Mouse (Mus musculus) midbrain, embryonic 14.5 days (tissue): ENCODE measurements around the gene Rras2. TPM values are rescaled to one million over a fixed set of nuclear protein-coding genes. Genes with fewer than 3 reads are reported as not detected.

Experiments
- ATAC-seq: fragments of 200-750 bp; cut with Nextera tagmentation; 2 replicates; pipeline ENCODE4 v1.8.0; 2017; ENCODE audit warnings: moderate number of reproducible peaks, moderate library complexity; ENCODE audit not compliant: low FRiP score, low TSS enrichment
- DNase-seq: peaks from one replicate; pipeline ENCODE4 v3.0.0-alpha.2; 2015
- H3K27ac ChIP-seq: fragments of 300-500 bp; sonication (generic); replicated peaks from 2 replicates; pipeline ENCODE4 v1.5.1; 2014; ENCODE audit warnings: mild to moderate bottlenecking, low read depth, low read length, moderate library complexity
- H3K27me3 ChIP-seq: fragments of 300-500 bp; sonication (generic); 2 replicates; pipeline ENCODE4 v1.6.1; 2014; ENCODE audit warnings: low read length, control low read depth, mixed read lengths; ENCODE audit not compliant: control insufficient read depth, insufficient read depth
- H3K36me3 ChIP-seq: fragments of 300-500 bp; sonication (generic); 2 replicates; pipeline ENCODE4 v1.6.1; 2014; ENCODE audit warnings: low read length, control low read depth; ENCODE audit not compliant: control insufficient read depth, insufficient read depth
- H3K4me1 ChIP-seq: fragments of 300-500 bp; sonication (generic); 2 replicates; pipeline ENCODE4 v1.6.1; 2014; ENCODE audit warnings: mild to moderate bottlenecking, antibody characterized with exemption, low read length, control low read depth; ENCODE audit not compliant: control insufficient read depth, insufficient read depth
- H3K4me2 ChIP-seq: fragments of 300-500 bp; sonication (generic); 2 replicates; pipeline ENCODE4 v1.6.1; 2014; ENCODE audit warnings: mild to moderate bottlenecking, low read length, moderate library complexity
- H3K4me3 ChIP-seq: fragments of 300-500 bp; sonication (generic); replicated peaks from 2 replicates; pipeline ENCODE4 v1.5.1; 2014; ENCODE audit warnings: low read depth, low read length
- H3K9ac ChIP-seq: fragments of 300-500 bp; sonication (generic); replicated peaks from 2 replicates; pipeline ENCODE4 v1.6.1; 2014; ENCODE audit warnings: mild to moderate bottlenecking, low read length, moderate library complexity
- H3K9me3 ChIP-seq: fragments of 300-500 bp; sonication (generic); 2 replicates; pipeline ENCODE4 v1.6.1; 2016; ENCODE audit warnings: low read length, control low read depth, mixed read lengths; ENCODE audit not compliant: control insufficient read depth
- WGBS: fragments of 180-500 bp; shearing (Covaris S2); extraction: QIAGEN DNeasy Blood & Tissue Kit; methylation state at CpG from one replicate; pipeline ENCODE4 v1.1.7; 2014; 5-methylcytosine and 5-hydroxymethylcytosine counted together
- polyA plus RNA-seq: library from polyadenylated mRNA; unstranded; fragments of >200 nt; fragmentation: Nextera tagmentation; extraction: Ambion mirVana; gene quantifications from 2 replicates; pipeline ENCODE4 v1.2.1, GENCODE M21; 2014

Gene Rras2
- polyA plus RNA-seq, 1 experiment from 2014 or later: 23.9 TPM

DNA sequence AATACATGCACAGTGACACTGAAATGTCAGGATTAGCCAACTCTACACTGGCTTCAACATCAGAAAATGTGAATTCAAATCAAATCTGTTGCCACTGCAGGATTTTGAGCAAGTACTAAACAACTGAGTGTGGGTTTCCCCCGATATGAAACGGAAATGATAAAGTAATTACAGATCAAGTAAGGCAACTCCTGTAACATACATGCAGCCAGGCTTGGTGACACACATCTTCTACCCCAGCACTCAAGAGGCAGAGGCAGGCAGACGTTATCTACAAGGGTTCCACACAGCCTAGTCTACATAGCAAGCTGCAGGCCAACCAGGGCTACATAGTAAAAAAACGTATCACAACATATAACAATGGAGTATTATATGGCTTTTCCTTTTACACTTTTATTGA lies 14.4 kb downstream of the Rras2 start:
- DNase-seq: no peak
- H3K4me3 ChIP-seq: no peak overlapping the region
- H3K4me1 ChIP-seq: no peaks in the 10 kb centered on the region
- no peak overlapping the region for H3K9ac ChIP-seq
- no peak overlapping the region for H3K4me2 ChIP-seq
- no peaks in the 10 kb centered on the region for H3K9me3 ChIP-seq
- no peaks in the 10 kb centered on the region for H3K36me3 ChIP-seq
- WGBS: 89% methylated on average over 4 of the region's 4 CpGs
- no peaks in the 10 kb centered on the region for H3K27me3 ChIP-seq
- ATAC-seq: no peak
- H3K27ac ChIP-seq: no peak overlapping the region

DNA sequence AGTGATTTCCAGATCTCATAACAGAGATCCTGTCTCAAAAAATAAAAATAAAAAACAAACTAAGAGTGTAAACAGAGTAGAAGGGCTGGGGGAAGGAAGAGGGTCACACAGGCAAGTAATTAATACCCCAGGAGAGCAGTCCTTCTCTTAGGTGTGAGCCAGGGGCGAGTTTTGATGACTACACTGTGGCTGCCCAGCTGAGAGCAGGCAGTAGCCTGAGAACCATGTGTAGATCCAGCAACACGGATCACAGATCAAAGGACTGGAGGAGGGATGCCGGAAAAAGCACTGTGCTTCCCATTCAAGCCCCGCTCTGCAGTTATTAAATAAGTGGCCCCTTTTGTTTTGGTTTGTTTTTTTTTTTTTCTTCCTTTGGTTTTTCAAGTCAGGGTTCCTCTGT lies 15.0 kb downstream of the Rras2 start:
- H3K27me3 ChIP-seq: no peaks in the 10 kb centered on the region
- H3K9ac ChIP-seq: no peak overlapping the region
- H3K4me2 ChIP-seq: no peak overlapping the region
- 19% methylated on average over 4 of the region's 4 CpGs for WGBS
- no peaks in the 10 kb centered on the region for H3K36me3 ChIP-seq
- ATAC-seq (no peak), DNase-seq (no peak)
- H3K27ac ChIP-seq: no peak overlapping the region
- no peaks in the 10 kb centered on the region for H3K9me3 ChIP-seq
- no peak overlapping the region for H3K4me3 ChIP-seq
- no peaks in the 10 kb centered on the region for H3K4me1 ChIP-seq

DNA sequence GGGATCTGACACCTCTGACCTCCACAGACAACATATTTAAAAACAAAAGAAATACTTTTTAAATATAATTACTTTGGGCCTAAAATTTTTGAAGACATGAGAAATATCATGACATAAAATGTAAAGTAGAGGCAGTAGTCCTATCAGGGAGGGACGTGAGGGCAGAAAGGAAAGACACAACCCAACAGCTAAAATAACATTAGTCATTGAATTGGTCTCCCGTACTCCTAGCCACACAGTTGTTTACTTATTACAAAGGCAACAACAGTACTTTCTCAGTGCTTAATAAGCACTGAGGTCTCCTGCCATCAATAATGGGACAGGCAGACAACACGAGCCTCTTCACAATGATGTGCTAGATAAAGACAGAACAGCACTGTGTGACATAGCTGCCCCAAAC lies 16.2 kb downstream of the Rras2 start:
- no peaks in the 10 kb centered on the region for H3K9me3 ChIP-seq

DNA sequence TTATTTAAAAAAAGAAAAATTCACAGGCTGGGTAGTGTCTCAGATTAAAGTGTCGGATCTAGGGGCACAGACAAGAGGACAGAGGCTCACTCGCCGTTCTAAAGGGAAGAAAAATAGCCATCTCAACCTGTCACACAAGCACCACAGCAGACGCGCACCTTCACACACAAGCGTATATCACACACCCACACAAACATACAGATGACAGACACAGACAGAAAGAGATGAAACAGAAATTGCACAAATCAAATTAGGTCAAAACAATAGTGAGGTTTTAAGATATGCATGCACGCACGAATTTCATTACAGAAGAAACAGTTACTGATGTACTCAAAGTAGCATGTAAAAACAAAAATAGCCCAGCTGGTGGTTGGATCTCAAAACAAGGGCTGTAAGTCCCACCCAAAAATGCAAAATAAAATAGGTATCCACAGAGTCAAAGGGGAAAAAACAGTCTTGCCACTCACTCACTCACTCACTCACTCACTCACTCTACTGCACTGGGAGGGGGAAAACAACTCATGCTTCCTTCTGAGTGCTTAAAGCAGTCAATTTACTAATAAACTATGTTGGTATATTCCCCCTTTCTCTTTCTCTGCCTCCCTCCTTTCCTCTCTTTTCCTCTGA lies 23.9 kb downstream of the Rras2 start:
- H3K27me3 ChIP-seq: no peaks in the 10 kb centered on the region
- no peak overlapping the region for H3K27ac ChIP-seq
- H3K4me1 ChIP-seq: no peaks in the 10 kb centered on the region
- 75% methylated on average over 8 of the region's 8 CpGs for WGBS
- H3K9ac ChIP-seq: no peak overlapping the region
- H3K4me3 ChIP-seq: no peak overlapping the region
- DNase-seq: no peak
- ATAC-seq: no peak
- H3K4me2 ChIP-seq: no peak overlapping the region
- H3K9me3 ChIP-seq: no peaks in the 10 kb centered on the region
- H3K36me3 ChIP-seq: no peaks in the 10 kb centered on the region

More for the DNA sequence above, 16.2 kb downstream of the Rras2 start:
- H3K4me1 ChIP-seq: no peaks in the 10 kb centered on the region
- H3K36me3 ChIP-seq: no peaks in the 10 kb centered on the region
- H3K27ac ChIP-seq: no peak overlapping the region
- H3K9ac ChIP-seq: no peak overlapping the region
- DNase-seq (no peak), ATAC-seq (no peak)
- 75% methylated on average over 3 of the region's 3 CpGs for WGBS
- H3K4me3 ChIP-seq: no peak overlapping the region
- H3K27me3 ChIP-seq: no peaks in the 10 kb centered on the region
- H3K4me2 ChIP-seq: no peak overlapping the region

DNA sequence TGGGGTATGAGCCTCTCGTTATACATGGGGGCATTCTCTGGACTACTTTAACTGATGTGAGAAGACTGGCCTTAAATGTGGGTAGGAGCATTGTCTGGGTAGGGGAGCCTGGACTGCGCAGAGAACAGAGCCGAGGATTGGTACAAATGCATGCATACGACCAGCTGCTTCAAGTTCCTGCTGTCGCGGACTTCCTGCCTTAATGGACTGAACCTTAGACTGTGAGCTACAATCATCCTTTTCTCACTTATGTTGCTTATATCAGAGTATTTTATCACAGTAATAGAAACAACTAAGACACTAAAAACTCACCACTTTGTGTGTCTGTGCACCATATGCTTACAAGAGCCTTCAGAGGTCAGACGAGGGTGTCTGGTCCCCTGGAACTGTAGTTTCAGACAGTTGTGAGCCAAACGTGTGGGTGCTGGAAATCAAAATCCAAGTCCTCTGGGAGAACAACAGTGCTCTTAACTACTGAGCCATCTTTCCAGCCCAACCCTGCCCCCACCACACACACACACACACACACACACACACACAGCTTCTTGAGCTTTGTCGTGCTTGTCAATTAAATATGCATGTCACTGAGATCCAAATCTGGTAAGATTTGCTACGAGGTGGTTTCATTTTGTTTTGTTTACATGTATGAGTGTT lies 26.6 kb downstream of the Rras2 start:
- H3K27ac ChIP-seq: no peak overlapping the region
- peaks cover 12% of the 10 kb centered on the region; the same call in 1 of the 2 replicates for H3K4me1 ChIP-seq
- H3K4me2 ChIP-seq: no peak overlapping the region
- H3K9me3 ChIP-seq: no peaks in the 10 kb centered on the region
- DNase-seq: no peak
- no peaks in the 10 kb centered on the region for H3K36me3 ChIP-seq
- ATAC-seq: no peak
- no peak overlapping the region for H3K9ac ChIP-seq
- no peak overlapping the region for H3K4me3 ChIP-seq
- whole genome bisulfite sequencing: 71% methylated on average over 10 of the region's 10 CpGs
- no peaks in the 10 kb centered on the region for H3K27me3 ChIP-seq

DNA sequence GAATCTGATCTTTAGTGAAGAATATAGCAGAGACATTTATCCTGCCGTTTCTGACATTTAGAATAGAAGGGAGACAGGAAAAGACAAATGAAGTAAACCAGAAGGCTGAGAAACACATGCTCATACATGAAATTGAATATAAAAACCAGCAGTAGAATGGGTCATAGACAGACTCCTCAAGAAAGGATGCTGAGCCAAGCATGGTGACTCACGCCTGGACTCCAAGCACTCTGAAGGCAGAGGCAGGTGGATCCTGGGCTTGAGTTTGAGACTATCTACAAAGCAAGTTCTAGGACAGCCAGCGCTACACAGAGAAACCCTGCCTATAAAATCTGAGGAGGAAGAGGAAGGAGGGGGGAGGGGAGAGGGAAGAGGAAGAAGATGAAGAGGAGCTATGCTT lies 27.4 kb downstream of the Rras2 start:
- no peak overlapping the region for H3K4me2 ChIP-seq
- H3K36me3 ChIP-seq: no peaks in the 10 kb centered on the region
- ATAC-seq: no peak
- no peak overlapping the region for H3K4me3 ChIP-seq
- no peak overlapping the region for H3K9ac ChIP-seq
- H3K27me3 ChIP-seq: no peaks in the 10 kb centered on the region
- H3K9me3 ChIP-seq: no peaks in the 10 kb centered on the region
- DNase-seq: no peak
- 85% methylated on average over 3 of the region's 3 CpGs for WGBS
- H3K27ac ChIP-seq: no peak overlapping the region
- peaks cover 12% of the 10 kb centered on the region; the same call in 1 of the 2 replicates for H3K4me1 ChIP-seq

DNA sequence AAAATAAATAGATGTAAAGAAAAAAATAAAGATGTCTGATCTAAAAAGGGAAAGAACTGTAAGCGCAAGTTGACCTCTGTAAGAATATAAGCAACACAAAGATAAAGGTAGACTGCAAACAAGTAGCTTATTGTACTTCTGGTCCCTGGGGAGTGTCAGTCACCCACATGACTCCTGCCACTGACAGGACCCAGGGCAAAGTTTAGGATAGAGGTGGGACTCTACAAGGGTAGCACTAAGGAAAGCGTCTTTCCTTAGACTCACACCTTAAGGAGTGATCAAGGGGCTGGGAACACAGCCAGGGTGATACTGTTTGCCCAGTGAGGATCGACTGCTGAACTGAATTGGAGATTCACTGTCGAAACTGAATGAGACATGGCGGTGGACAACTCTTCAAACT lies 28.7 kb downstream of the Rras2 start:
- ATAC-seq (no peak), DNase-seq (no peak)
- H3K4me2 ChIP-seq: no peak overlapping the region
- no peaks in the 10 kb centered on the region for H3K9me3 ChIP-seq
- H3K36me3 ChIP-seq: no peaks in the 10 kb centered on the region
- peaks cover 12% of the 10 kb centered on the region; the same call in 1 of the 2 replicates for H3K4me1 ChIP-seq
- H3K27me3 ChIP-seq: no peaks in the 10 kb centered on the region
- H3K9ac ChIP-seq: no peak overlapping the region
- 64% methylated on average over 5 of the region's 5 CpGs for WGBS
- no peak overlapping the region for H3K27ac ChIP-seq
- no peak overlapping the region for H3K4me3 ChIP-seq

DNA sequence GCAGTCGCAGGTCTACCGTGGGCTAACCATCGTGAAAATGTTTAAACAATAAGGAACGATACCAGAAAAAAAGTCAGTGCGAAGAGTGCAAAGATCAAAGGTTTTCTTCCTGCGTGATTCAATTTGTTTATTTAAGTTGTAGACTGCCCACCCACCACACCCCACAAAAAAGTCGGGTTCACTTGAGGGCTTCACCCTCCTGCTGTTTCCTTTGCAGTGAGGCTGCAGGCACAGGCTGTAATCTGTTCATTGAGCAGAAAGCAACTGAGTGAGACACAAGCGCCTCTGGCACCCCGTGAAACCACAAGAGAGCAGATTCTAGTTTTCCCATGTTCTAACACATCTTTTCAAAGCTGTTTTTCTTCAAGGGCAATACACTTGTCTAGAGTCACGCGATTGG lies 29.6 kb downstream of the Rras2 start:
- ATAC-seq (no peak), DNase-seq (peak; percentile 35)
- peak overlapping the region; percentile 21 for H3K4me2 ChIP-seq
- no peak overlapping the region for H3K9ac ChIP-seq
- 7% methylated on average over 11 of the region's 11 CpGs for WGBS
- H3K9me3 ChIP-seq: no peaks in the 10 kb centered on the region
- H3K27me3 ChIP-seq: no peaks in the 10 kb centered on the region
- no peak overlapping the region for H3K4me3 ChIP-seq
- no peaks in the 10 kb centered on the region for H3K36me3 ChIP-seq
- H3K4me1 ChIP-seq: peaks cover 12% of the 10 kb centered on the region; the same call in 1 of the 2 replicates
- no peak overlapping the region for H3K27ac ChIP-seq

DNA sequence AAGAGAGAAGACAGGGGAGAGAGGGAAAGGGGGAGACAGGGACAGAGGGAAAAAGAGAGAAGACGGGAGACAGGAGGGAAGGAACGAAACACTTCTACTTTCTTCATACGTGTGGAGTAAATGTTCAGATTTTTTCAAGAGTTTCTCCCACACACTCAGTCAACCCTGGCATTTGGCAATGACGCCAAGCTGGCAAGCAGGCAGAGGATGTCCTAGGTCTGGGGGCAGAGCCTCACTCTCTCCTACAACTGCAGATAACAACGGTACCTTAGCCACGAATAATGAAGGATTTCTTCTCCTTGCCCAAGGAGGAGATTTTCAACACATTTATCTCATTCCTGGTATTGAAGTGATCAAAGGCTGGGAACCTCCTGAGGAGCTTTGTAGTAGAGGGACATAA lies 30.2 kb downstream of the Rras2 start:
- H3K4me1 ChIP-seq: peaks cover 12% of the 10 kb centered on the region; the same call in 1 of the 2 replicates
- no peak overlapping the region for H3K9ac ChIP-seq
- H3K27ac ChIP-seq: no peak overlapping the region
- H3K36me3 ChIP-seq: no peaks in the 10 kb centered on the region
- H3K4me2 ChIP-seq: no peak overlapping the region
- ATAC-seq (no peak), DNase-seq (no peak)
- H3K27me3 ChIP-seq: no peaks in the 10 kb centered on the region
- WGBS: 40% methylated on average over 6 of the region's 6 CpGs
- H3K4me3 ChIP-seq: no peak overlapping the region
- no peaks in the 10 kb centered on the region for H3K9me3 ChIP-seq
